Mouse (Mus musculus): ENCODE results near the gene Mettl5.

Gene Mettl5

DNA sequence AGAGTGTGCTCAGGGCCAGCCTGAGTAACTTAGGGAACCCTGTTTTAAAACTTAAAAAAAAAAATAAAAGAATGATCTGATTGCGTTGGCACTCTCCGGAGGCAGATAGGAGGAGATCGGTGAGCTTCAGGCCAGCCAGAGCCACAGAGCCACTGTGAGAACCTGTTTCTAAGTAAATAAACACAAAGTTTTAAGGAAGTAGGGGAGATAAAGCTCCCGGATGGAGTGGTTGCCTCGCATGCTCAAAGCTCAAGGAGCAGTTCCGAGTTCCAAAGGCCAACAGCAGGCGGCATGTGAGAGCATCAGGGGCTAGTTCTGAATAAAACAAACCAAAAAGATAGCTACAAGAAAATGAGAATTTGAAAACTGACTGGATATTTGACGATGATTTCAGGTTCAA is 29.0 kb downstream of the Mettl5 start:
- no peak for DNase-seq (ENCODE audit: low read depth, low spot score)

DNA sequence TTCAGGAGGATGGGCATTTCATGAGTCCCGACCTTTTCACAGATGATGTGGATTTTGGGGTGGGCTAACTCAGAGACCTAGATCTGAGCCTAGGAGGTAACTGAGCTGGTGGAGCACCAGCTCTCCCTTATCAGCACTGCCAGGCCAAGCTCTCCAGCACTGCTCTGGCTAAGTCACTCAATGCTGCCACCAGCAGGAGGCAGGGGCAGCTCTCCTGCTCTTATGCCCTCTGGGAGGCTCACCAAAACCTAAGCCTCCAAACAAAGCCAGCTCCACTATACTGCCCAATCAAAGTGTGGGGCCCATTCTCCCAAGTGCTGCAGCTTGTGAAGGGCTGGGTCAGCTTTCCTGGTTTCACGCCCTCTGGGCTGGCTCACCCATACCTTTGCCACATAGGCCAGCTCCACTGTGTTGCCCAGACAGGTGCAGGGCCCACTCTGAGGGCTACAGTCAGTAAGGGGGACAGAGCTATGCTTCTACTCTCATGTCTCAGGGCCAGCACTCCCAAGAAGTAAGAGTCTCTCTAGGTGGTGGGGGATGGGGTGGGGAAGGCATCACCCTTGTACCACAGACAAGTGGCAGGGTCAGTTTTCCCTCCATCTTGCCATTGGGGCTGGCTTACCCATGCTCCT is 33.9 kb downstream of the Mettl5 start:
- no peak for DNase-seq (ENCODE audit: low read depth, low spot score)

DNA sequence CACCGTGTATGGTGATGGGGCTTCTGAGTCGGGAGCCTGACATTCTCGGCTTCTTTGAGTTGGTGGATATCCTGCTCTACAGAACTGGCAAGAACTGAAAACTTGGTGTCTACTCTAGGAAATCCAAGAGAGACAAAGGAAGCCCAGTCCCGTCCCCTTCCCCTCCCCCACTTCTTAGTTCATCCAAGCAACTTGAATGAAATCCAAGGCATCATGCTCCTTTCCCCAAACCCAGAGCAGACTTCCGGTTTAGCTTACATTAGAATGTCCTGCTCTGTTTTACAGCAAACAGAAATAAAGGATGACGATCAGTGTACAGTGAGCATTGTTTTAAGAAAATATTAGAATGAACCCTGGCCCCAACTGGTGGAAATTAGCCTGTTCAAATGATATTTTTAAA is 36.2 kb downstream of the Mettl5 start:
- no peak for DNase-seq (ENCODE audit: low read depth, low spot score)

DNA sequence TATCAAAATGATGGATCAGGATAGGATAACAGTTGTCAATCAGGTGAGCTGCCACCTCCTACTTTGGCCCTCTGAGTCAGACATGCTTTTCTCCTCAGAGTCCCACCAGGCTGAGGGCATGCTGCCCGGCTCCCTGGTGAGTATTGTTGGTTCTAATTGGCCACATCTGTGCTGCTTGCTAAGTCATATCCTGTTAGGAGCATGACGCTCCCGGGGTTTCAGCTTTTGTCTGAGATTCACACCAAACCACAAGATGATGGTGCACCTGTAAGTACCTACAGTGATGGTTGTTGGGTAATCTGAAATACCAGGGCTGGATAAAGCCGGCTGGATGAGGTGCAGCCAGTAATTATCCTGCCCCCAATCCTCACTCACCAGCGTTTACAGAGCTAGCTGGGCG is 45.2 kb downstream of the Mettl5 start:
- no peak for DNase-seq (ENCODE audit: low read depth, low spot score)

DNA sequence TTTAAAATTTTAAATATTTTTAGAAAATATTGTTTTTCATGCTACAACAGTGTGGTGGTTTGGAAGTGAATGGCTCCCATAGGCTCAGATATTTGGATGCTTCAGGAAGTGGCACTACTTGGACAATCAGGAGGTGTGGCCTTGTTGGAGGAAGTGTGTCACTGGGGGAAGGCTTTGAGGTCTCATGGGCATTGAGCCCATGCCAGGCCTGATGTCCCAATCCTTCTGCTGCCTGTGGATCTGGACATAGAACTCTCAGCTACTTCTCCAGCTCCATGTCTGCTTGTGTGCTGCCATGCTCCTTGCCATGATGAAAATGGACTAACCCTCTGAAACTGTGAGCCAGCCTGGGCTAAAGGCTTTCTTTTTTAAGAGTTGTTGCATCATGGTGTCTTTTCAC is 46.7 kb downstream of the Mettl5 start:
- DNase-seq (ENCODE audit: low read depth, low spot score), result no peak

DNA sequence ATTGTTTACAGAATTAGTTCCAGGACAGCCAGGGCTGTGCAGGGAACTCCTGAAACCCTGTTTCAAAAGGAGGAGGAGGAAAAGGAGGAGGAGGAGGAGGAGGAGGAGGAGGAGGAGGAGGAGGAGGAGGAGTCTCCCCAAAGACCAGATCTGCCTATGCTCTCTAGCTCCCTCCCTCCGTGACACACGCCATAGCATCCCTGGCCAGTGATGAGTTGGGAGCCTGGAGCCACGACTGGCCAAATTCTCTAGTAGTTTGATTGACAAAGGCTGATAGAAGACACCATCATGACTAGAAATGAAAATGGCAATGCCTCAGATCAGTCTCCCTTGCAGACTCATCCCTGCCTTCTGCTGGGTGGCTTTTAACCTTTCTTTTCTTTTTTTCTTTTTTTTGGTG is 47.4 kb downstream of the Mettl5 start:
- DNase-seq (ENCODE audit: low read depth, low spot score), result no peak

DNA sequence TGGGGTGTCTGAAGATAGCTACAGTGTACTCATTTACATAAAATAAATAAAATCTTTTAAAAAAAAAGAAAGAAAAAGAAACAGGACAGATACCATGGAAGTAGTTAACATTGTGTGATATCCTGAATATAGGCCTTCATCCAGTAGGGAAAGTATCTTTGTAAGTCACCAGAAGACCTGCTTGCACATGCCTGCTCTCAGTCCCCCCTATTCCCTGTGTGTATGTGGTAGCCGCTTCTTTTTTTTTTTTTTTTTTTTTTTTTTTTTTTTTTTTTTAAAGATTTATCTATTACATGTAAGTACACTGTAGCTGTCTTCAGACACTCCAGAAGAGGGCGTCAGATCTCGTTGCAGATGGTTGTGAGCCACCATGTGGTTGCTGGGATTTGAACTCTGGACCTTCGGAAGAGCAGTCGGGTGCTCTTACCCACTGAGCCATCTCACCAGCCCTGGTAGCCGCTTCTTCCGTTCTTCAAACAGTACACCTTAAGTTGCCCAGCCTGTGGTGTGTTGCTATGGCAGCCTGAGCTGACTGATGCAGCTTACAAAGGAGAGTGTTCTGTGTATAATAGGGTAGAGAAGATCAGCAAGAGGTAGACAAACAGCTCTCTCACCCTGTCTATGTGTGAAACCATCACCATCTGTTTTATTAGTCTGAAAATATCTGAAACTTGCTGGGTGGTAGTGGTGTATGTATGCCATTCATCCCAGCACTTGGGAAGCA is 48.0 kb downstream of the Mettl5 start:
- no peak for DNase-seq (ENCODE audit: low read depth, low spot score)

DNA sequence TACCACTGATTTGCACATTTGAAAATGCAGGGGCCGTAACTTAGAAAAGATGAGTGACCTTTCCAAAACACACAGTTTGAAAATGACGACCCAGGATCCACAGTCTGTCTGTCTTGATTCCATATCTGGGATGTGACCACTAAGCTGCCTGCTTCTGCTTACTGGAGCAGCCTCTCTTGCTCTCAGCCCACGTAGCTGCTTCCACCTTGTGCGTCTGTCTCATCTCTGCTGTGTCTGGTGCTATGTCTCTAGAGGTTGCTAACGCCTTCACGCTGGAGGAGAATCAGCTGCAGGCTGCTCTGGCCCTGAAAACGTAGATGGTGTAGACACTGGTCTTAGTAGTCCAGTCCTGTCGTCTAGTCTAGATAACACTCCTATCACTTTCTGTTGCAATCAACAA is 55.3 kb downstream of the Mettl5 start:
- no peak for DNase-seq (ENCODE audit: low read depth, low spot score)

DNA sequence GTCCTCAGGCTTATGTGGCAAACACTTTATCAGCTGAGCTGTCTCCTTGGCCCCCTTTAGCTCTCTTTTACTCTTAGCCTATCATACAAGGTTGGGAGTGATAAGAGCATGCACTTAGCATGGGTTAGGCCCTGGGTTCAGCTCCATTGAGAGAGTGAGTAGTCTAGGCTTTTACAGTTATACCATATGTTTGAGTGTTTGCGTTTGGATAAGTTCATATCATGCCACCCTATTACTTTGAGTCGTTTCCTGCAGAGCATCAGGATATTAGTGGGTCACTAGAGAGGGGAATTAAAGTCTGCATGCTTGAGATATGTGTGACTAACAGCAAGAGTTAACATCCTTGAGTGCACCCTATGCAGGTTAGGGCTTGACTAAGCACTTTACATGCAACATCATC is 55.7 kb downstream of the Mettl5 start:
- DNase-seq (ENCODE audit: low read depth, low spot score), result no peak

DNA sequence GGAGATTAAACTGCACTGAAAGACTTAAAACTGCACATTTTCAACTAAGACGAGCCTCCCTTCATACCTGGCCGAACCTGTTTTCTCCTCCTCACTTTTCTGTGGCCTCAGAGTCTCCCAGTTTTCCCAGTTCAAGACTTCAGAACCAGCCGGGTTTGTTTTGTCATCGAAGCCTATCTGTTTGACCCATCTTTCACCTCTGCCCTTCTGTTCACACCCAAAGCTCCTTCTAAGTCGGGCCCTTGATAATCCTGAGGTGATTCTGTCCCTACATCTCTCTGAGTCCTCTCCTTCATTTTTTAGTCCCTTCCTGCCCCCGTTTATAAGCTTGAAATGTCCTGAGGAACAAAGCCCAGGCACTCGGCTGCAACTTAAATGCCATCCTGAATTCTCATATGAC is 57.4 kb downstream of the Mettl5 start:
- DNase-seq (ENCODE audit: low read depth, low spot score), result no peak

DNA sequence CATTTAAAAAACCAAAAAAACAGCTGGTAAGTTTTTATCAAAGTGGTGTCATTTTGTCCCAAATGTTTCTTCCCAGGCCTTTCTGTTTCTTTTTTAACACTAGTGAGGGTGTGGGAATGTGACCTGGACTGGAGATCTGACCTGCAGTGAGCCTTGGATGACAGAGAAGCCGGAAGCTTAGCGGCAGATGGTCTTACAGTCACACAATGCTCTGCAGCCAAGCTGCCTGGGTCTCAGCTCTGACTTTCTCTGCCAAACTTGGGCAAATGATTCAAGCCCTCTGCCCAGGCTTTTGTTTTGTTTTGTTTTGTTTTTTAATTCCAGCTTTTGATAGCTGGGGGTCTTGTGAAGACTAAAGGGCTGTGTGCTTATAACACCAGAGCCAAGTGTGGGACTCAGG is 59.0 kb downstream of the Mettl5 start:
- no peak for DNase-seq (ENCODE audit: low read depth, low spot score)

DNA sequence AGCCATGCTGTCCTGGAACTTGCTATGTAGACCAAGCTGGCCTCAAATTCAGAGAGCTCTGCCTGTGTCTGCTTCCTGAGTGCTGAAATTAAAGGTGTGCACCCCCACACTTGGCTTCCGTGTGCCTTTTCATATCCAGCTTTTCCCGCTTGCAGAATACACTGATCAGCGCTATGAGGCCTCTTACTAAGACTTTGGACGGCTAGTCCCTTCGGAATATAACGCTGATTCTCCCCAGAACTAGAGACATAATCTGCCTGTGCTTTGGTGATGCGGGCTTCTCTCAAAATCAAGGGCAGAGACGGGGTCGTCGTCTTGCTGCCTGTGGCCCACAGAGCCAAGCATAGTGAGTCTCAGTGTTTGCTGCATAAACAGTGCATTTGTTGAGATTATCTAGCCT is 59.5 kb downstream of the Mettl5 start:
- no peak for DNase-seq (ENCODE audit: low read depth, low spot score)

DNA sequence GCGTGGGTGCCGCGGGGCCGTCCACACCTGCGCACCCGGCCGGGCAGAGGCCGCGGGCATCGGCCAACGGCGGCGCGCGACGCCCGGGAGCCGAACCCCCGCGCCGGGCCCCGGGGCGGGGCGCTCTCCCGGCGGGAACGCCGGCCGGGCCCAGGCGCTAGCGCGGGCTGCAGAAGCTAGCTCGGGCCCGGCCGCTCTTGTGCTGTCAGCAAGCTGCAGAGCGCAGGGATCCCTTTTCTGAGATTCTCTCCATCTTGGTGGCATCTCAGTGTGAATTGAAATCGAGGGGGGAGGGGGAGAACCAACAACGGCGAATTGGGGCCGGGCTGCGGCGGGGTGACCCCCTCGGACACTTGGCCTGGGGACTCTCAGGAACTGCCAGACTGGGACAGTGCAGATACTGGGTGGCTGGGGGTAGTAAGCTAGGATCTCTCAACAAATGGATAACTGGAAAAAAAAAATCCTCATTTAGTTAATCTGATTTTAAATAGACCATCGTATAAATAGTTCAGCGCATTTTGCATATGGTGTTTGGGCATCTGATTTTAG is 62.2 kb downstream of the Mettl5 start:
- peak; percentile 61 for DNase-seq (ENCODE audit: low read depth, low spot score)

DNA sequence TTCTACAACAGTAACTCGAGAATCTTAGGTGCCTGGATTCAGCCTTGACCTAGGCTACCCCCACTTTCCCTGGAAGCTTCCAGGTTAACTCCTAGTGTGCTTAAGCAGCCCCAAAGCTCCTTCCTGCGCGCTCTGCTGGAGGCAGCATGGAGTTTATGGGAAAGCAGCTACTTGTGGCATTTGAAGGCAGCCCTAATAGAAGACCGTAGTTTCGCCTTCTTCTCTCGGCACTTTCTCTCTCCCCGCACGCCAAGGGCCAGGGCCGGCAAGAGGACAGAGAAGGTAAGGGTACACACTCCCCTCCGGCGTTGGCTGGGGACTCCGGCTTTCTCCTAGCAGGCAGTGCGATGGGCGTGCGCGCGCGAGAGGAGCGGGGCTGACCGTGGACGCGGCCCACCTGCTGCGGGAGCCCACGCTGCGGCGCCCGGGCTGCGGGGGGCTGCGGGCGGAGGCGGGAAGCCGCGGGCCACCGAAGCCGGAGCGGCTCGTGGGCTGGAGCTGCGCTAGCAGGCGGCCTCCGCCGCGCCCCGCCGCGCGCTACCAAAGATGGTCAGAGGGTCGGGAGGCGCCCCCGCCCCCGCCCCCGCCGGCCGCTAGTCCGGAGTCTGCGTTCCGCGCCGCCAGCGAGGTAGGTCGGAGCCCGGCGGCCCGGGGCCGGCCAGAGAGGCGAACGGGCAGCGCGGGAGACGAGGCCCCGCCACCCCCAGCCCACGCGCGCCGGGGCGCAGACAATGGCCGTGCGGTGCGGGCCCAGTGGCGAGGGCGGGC is 62.9 kb downstream of the Mettl5 start:
- DNase-seq (ENCODE audit: low read depth, low spot score), result peak; percentile 58

DNA sequence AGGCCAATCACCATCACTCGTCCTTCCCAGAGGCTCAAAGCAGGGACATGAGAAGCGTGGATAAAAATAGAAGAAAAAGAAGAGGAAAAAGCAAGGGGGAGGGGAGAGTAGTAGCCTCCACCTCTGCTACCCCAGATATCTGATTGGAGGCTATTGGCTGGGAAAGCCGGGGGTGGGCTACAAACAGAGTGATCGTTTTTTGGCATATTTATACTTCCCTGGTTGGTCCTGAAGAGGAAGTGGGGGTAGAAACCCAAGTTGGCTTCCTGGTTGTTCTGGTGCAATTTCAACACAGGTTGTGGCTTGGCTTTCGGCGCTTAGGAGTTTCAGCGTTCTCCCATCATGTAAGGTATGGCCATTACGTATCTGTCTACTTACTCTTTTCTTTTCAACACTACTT is 63.7 kb downstream of the Mettl5 start, which contains the start of gene Klhl23:
TSS of gene Klhl23 (plus strand) at position 234 of the 400 bp plus-strand sequence.
- DNase-seq (ENCODE audit: low read depth, low spot score), result peak; percentile 7

All from mesoderm, embryonic 11.5 days (tissue).